Mouse (Mus musculus): Measurements from ENCODE around the gene Trpm1. TPM values are rescaled to one million over a fixed set of nuclear protein-coding genes. Genes with fewer than 3 reads are reported as not detected.

Trpm1 gene
- polyA plus RNA-seq, 1 experiment from 2014 or later: 0.19 TPM

GRCm38 (mm10) chr7:64223215-64223614, 69.6 kb downstream of the Trpm1 start:
- no peaks in the 10 kb centered on the region for H3K27me3 ChIP-seq (replicated peaks; ENCODE audit: control insufficient read depth, insufficient read depth, low read length)
- WGBS: 93% methylated on average over 5 of the region's 5 CpGs

GRCm38 (mm10) chr7:64226339-64227194, 72.9 kb downstream of the Trpm1 start:
- Histone ChIP-seq H3K9me3 (ENCODE audit: control insufficient read depth, low read length) (no peaks in the 10 kb centered on the region), H3K4me3 (ENCODE audit: low read length) (no peak overlapping the region), H3K36me3 (ENCODE audit: control insufficient read depth, insufficient read depth, low read length) (no peaks in the 10 kb centered on the region), H3K27ac (ENCODE audit: low read depth, low read length) (no peak overlapping the region), H3K4me2 (ENCODE audit: low read length) (no peak overlapping the region), H3K4me1 (ENCODE audit: control insufficient read depth, insufficient read depth, low read depth, low read length) (no peaks in the 10 kb centered on the region), H3K9ac (ENCODE audit: low read depth, low read length) (no peak overlapping the region), H3K27me3 (replicated peaks; ENCODE audit: control insufficient read depth, insufficient read depth, low read length) (no peaks in the 10 kb centered on the region)
- ATAC-seq: no peak
- WGBS: 69% methylated on average over 27 of the region's 27 CpGs

More at GRCm38 (mm10) chr7:64223215-64223614, 69.6 kb downstream of the Trpm1 start:
- Histone ChIP-seq H3K4me1 (ENCODE audit: control insufficient read depth, insufficient read depth, low read depth, low read length) (no peaks in the 10 kb centered on the region), H3K4me3 (ENCODE audit: low read length) (no peak overlapping the region), H3K9me3 (ENCODE audit: control insufficient read depth, low read length) (no peaks in the 10 kb centered on the region), H3K36me3 (ENCODE audit: control insufficient read depth, insufficient read depth, low read length) (no peaks in the 10 kb centered on the region), H3K4me2 (ENCODE audit: low read length) (no peak overlapping the region), H3K9ac (ENCODE audit: low read depth, low read length) (no peak overlapping the region), H3K27ac (ENCODE audit: low read depth, low read length) (no peak overlapping the region)
- ATAC-seq: no peak

- no peaks in the 10 kb centered on the region for H3K36me3 ChIP-seq (ENCODE audit: control insufficient read depth, insufficient read depth, low read length)
- ATAC-seq: no peak
- no peaks in the 10 kb centered on the region for H3K4me1 ChIP-seq (ENCODE audit: control insufficient read depth, insufficient read depth, low read depth, low read length)
- no peak overlapping the region for H3K4me2 ChIP-seq (ENCODE audit: low read length)
- H3K9ac ChIP-seq (ENCODE audit: low read depth, low read length): no peak overlapping the region
- H3K9me3 ChIP-seq (ENCODE audit: control insufficient read depth, low read length): no peaks in the 10 kb centered on the region
- no peaks in the 10 kb centered on the region for H3K27me3 ChIP-seq (replicated peaks; ENCODE audit: control insufficient read depth, insufficient read depth, low read length)
- 88% methylated on average over 5 of the region's 5 CpGs for WGBS
- H3K27ac ChIP-seq (ENCODE audit: low read depth, low read length): no peak overlapping the region
- H3K4me3 ChIP-seq (ENCODE audit: low read length): no peak overlapping the region
These were observed 74.0 kb downstream of the Trpm1 start for GRCm38 (mm10) chr7:64227586-64227985.

- H3K4me1 ChIP-seq (ENCODE audit: control insufficient read depth, insufficient read depth, low read depth, low read length): no peaks in the 10 kb centered on the region
- no peak for ATAC-seq
- no peak overlapping the region for H3K4me3 ChIP-seq (ENCODE audit: low read length)
- H3K27me3 ChIP-seq (replicated peaks; ENCODE audit: control insufficient read depth, insufficient read depth, low read length): no peaks in the 10 kb centered on the region
- H3K4me2 ChIP-seq (ENCODE audit: low read length): no peak overlapping the region
- WGBS: 90% methylated on average over 2 of the region's 2 CpGs
- H3K36me3 ChIP-seq (ENCODE audit: control insufficient read depth, insufficient read depth, low read length): no peaks in the 10 kb centered on the region
- H3K9me3 ChIP-seq (ENCODE audit: control insufficient read depth, low read length): no peaks in the 10 kb centered on the region
- no peak overlapping the region for H3K9ac ChIP-seq (ENCODE audit: low read depth, low read length)
- no peak overlapping the region for H3K27ac ChIP-seq (ENCODE audit: low read depth, low read length)
These were observed 74.7 kb downstream of the Trpm1 start for GRCm38 (mm10) chr7:64228300-64228699.

- no peak overlapping the region for H3K4me2 ChIP-seq (ENCODE audit: low read length)
- ATAC-seq: no peak
- no peak overlapping the region for H3K27ac ChIP-seq (ENCODE audit: low read depth, low read length)
- H3K4me1 ChIP-seq (ENCODE audit: control insufficient read depth, insufficient read depth, low read depth, low read length): no peaks in the 10 kb centered on the region
- H3K4me3 ChIP-seq (ENCODE audit: low read length): no peak overlapping the region
- H3K27me3 ChIP-seq (replicated peaks; ENCODE audit: control insufficient read depth, insufficient read depth, low read length): no peaks in the 10 kb centered on the region
- H3K36me3 ChIP-seq (ENCODE audit: control insufficient read depth, insufficient read depth, low read length): no peaks in the 10 kb centered on the region
- H3K9ac ChIP-seq (ENCODE audit: low read depth, low read length): no peak overlapping the region
- no peaks in the 10 kb centered on the region for H3K9me3 ChIP-seq (ENCODE audit: control insufficient read depth, low read length)
- WGBS: 95% methylated on average over 8 of the region's 8 CpGs
These were observed 76.3 kb downstream of the Trpm1 start for GRCm38 (mm10) chr7:64229911-64230310.

- no peaks in the 10 kb centered on the region for H3K9me3 ChIP-seq (ENCODE audit: control insufficient read depth, low read length)
- no peak overlapping the region for H3K9ac ChIP-seq (ENCODE audit: low read depth, low read length)
- 100% methylated on average over 1 of the region's 1 CpGs for WGBS
- no peak overlapping the region for H3K4me3 ChIP-seq (ENCODE audit: low read length)
- no peak for ATAC-seq
- H3K36me3 ChIP-seq (ENCODE audit: control insufficient read depth, insufficient read depth, low read length): no peaks in the 10 kb centered on the region
- no peak overlapping the region for H3K4me2 ChIP-seq (ENCODE audit: low read length)
- no peaks in the 10 kb centered on the region for H3K27me3 ChIP-seq (replicated peaks; ENCODE audit: control insufficient read depth, insufficient read depth, low read length)
- H3K27ac ChIP-seq (ENCODE audit: low read depth, low read length): no peak overlapping the region
- no peaks in the 10 kb centered on the region for H3K4me1 ChIP-seq (ENCODE audit: control insufficient read depth, insufficient read depth, low read depth, low read length)
These were observed 77.4 kb downstream of the Trpm1 start for GRCm38 (mm10) chr7:64231001-64231400.

- Histone ChIP-seq H3K9me3 (ENCODE audit: control insufficient read depth, low read length) (no peaks in the 10 kb centered on the region), H3K9ac (ENCODE audit: low read depth, low read length) (no peak overlapping the region), H3K4me2 (ENCODE audit: low read length) (no peak overlapping the region), H3K36me3 (ENCODE audit: control insufficient read depth, insufficient read depth, low read length) (no peaks in the 10 kb centered on the region), H3K4me1 (ENCODE audit: control insufficient read depth, insufficient read depth, low read depth, low read length) (no peaks in the 10 kb centered on the region), H3K27me3 (replicated peaks; ENCODE audit: control insufficient read depth, insufficient read depth, low read length) (no peaks in the 10 kb centered on the region), H3K27ac (ENCODE audit: low read depth, low read length) (no peak overlapping the region), H3K4me3 (ENCODE audit: low read length) (no peak overlapping the region)
- ATAC-seq: no peak
- 40% methylated on average over 2 of the region's 2 CpGs for WGBS
These were observed 78.4 kb downstream of the Trpm1 start for GRCm38 (mm10) chr7:64231996-64232395.

- no peak for ATAC-seq
- Histone ChIP-seq H3K4me2 (ENCODE audit: low read length) (no peak overlapping the region), H3K4me1 (ENCODE audit: control insufficient read depth, insufficient read depth, low read depth, low read length) (no peaks in the 10 kb centered on the region), H3K36me3 (ENCODE audit: control insufficient read depth, insufficient read depth, low read length) (no peaks in the 10 kb centered on the region), H3K9ac (ENCODE audit: low read depth, low read length) (no peak overlapping the region), H3K4me3 (ENCODE audit: low read length) (no peak overlapping the region), H3K27ac (ENCODE audit: low read depth, low read length) (no peak overlapping the region), H3K9me3 (ENCODE audit: control insufficient read depth, low read length) (no peaks in the 10 kb centered on the region), H3K27me3 (replicated peaks; ENCODE audit: control insufficient read depth, insufficient read depth, low read length) (no peaks in the 10 kb centered on the region)
- WGBS: 89% methylated on average over 5 of the region's 5 CpGs
These were observed 80.7 kb downstream of the Trpm1 start for GRCm38 (mm10) chr7:64234310-64234820.

- no peaks in the 10 kb centered on the region for H3K27me3 ChIP-seq (replicated peaks; ENCODE audit: control insufficient read depth, insufficient read depth, low read length)
- H3K9me3 ChIP-seq (ENCODE audit: control insufficient read depth, low read length): no peaks in the 10 kb centered on the region
- WGBS: 71% methylated on average over 4 of the region's 4 CpGs
- no peak overlapping the region for H3K27ac ChIP-seq (ENCODE audit: low read depth, low read length)
- no peaks in the 10 kb centered on the region for H3K36me3 ChIP-seq (ENCODE audit: control insufficient read depth, insufficient read depth, low read length)
- no peaks in the 10 kb centered on the region for H3K4me1 ChIP-seq (ENCODE audit: control insufficient read depth, insufficient read depth, low read depth, low read length)
- H3K4me2 ChIP-seq (ENCODE audit: low read length): no peak overlapping the region
- no peak overlapping the region for H3K4me3 ChIP-seq (ENCODE audit: low read length)
- no peak overlapping the region for H3K9ac ChIP-seq (ENCODE audit: low read depth, low read length)
- ATAC-seq: no peak
These were observed 82.9 kb downstream of the Trpm1 start for GRCm38 (mm10) chr7:64236521-64236920.

All from hindbrain, embryonic 16.5 days (tissue).